20 mouse cellular contexts compared by ENCODE assay signal in the genomic region with DNA sequence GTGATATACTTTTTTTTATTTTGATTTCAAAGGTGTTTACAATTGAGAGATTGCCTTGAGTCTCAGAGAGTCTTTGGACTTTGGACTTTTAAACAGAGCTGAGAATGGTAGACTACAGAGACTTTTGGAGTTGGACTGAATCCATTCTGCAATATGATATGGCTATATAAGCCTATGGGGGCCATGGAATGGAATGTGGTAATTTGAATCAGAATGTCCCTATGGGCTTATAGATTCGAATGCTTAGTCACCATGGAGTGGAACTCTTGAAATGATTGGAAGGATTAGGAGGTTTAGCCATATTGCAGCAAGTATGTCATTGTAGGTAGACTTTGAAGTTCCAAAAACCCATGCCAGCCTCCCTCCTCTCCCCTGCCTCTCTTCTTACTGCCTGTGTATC. TPM values are rescaled to one million over a fixed set of nuclear protein-coding genes. Genes with fewer than 3 reads are reported as not detected.
A peak's percentile ranks its signal among the peaks of the same experiment; 100 is the strongest.
DNase-seq lines count a peak whose midpoint lies in the region; ATAC-seq and TF ChIP-seq lines count a peak whose summit lies in the region.
"Had no signal": no experiment of that assay in that cellular context is flagged by ENCODE, and none has a peak within 500 bp of the region (broad histone marks: within the 10 kb centered on the region; RNA-seq: fewer than 3 reads in every experiment).

No protein-coding gene starts in this region.

- no peaks in the 10 kb centered on the region for H3K9me3 ChIP-seq in embryonic facial prominence, embryonic 11.5 days (replicated peaks; ENCODE audit: control insufficient read depth, low read length)
- H3K9me3 ChIP-seq in embryonic facial prominence, embryonic 10.5 days = 0 out of 2 replicates have a peak, but pooled peaks cover 4% of the 10 kb centered on the region
- no peaks in the 10 kb centered on the region; the same call in 1 of the 2 replicates for H3K9me3 ChIP-seq in midbrain, embryonic 11.5 days (ENCODE audit: control insufficient read depth, low read length)
- peaks cover 5% of the 10 kb centered on the region for H3K9me3 ChIP-seq in midbrain, embryonic 10.5 days (replicated peaks)
- H3K9me3 ChIP-seq in limb, embryonic 14.5 days (ENCODE audit: control insufficient read depth, low read length) = no peaks in the 10 kb centered on the region
- 0 out of 2 replicates have a peak, but pooled peaks cover 4% of the 10 kb centered on the region for H3K9me3 ChIP-seq in forebrain, embryonic 10.5 days
- H3K9me3 ChIP-seq: embryonic facial prominence, embryonic 12.5 days; forebrain, embryonic 15.5 days; heart, embryonic 10.5 days; heart, embryonic 15.5 days had no signal

- H3K27me3 ChIP-seq in embryonic facial prominence, embryonic 11.5 days (ENCODE audit: control insufficient read depth, insufficient read depth, low read length) = no peaks in the 10 kb centered on the region
- no peaks in the 10 kb centered on the region for H3K27me3 ChIP-seq in embryonic facial prominence, embryonic 10.5 days (replicated peaks; ENCODE audit: low read depth, poor library complexity, severe bottlenecking)
- no peaks in the 10 kb centered on the region for H3K27me3 ChIP-seq in midbrain, embryonic 11.5 days (ENCODE audit: control insufficient read depth, insufficient read depth, low read length)
- H3K27me3 ChIP-seq in midbrain, embryonic 10.5 days (ENCODE audit: low read depth, poor library complexity, severe bottlenecking) = no peaks in the 10 kb centered on the region
- no peaks in the 10 kb centered on the region for H3K27me3 ChIP-seq in limb, embryonic 14.5 days (ENCODE audit: control insufficient read depth, insufficient read depth, low read length)
- no peaks in the 10 kb centered on the region for H3K27me3 ChIP-seq in forebrain, embryonic 10.5 days (ENCODE audit: poor library complexity, severe bottlenecking)
- H3K27me3 ChIP-seq: embryonic facial prominence, embryonic 12.5 days; forebrain, embryonic 15.5 days; heart, embryonic 15.5 days; Patski had no signal

- 50% methylated on average over 1 of the region's 1 CpGs for WGBS in embryonic facial prominence, embryonic 11.5 days
- WGBS in embryonic facial prominence, embryonic 10.5 days = 71% methylated on average over 1 of the region's 1 CpGs
- 52% methylated on average over 1 of the region's 1 CpGs for WGBS in midbrain, embryonic 11.5 days
- 64% methylated on average over 1 of the region's 1 CpGs for WGBS in midbrain, embryonic 10.5 days
- 34% methylated on average over 1 of the region's 1 CpGs for WGBS in limb, embryonic 14.5 days
- 70% methylated on average over 1 of the region's 1 CpGs for WGBS in forebrain, embryonic 10.5 days

- H3K36me3 ChIP-seq in embryonic facial prominence, embryonic 11.5 days (replicated peaks; ENCODE audit: control insufficient read depth, insufficient read depth, low read depth, low read length) = no peaks in the 10 kb centered on the region
- H3K36me3 ChIP-seq in embryonic facial prominence, embryonic 10.5 days (replicated peaks) = 0 out of 2 replicates have a peak, but pooled peaks cover 3% of the 10 kb centered on the region
- H3K36me3 ChIP-seq in midbrain, embryonic 11.5 days (ENCODE audit: control insufficient read depth, insufficient read depth, low read length) = no peaks in the 10 kb centered on the region
- no peaks in the 10 kb centered on the region for H3K36me3 ChIP-seq in midbrain, embryonic 10.5 days
- no peaks in the 10 kb centered on the region for H3K36me3 ChIP-seq in limb, embryonic 14.5 days (ENCODE audit: control insufficient read depth, insufficient read depth, low read length)
- 0 out of 2 replicates have a peak, but pooled peaks cover 2% of the 10 kb centered on the region for H3K36me3 ChIP-seq in forebrain, embryonic 10.5 days (replicated peaks)
- H3K36me3 ChIP-seq: embryonic facial prominence, embryonic 12.5 days; forebrain, embryonic 15.5 days; heart, embryonic 10.5 days; heart, embryonic 15.5 days had no signal

- H3K4me2 ChIP-seq in embryonic facial prominence, embryonic 11.5 days (ENCODE audit: low read depth, low read length) = no peak overlapping the region
- H3K4me2 ChIP-seq in midbrain, embryonic 11.5 days = no peak overlapping the region
- H3K4me2 ChIP-seq in limb, embryonic 14.5 days (replicated peaks; ENCODE audit: low read depth, low read length, severe bottlenecking) = no peak overlapping the region
- H3K4me2 ChIP-seq: embryonic facial prominence, embryonic 12.5 days; forebrain, embryonic 15.5 days; heart, embryonic 15.5 days; hindbrain, embryonic 14.5 days had no signal

- H3K9ac ChIP-seq in embryonic facial prominence, embryonic 11.5 days (replicated peaks; ENCODE audit: low read length) = no peak overlapping the region
- H3K9ac ChIP-seq in midbrain, embryonic 11.5 days (ENCODE audit: low read length) = no peak overlapping the region
- no peak overlapping the region for H3K9ac ChIP-seq in limb, embryonic 14.5 days (ENCODE audit: low read depth, low read length, severe bottlenecking)
- H3K9ac ChIP-seq: embryonic facial prominence, embryonic 12.5 days; forebrain, embryonic 15.5 days; heart, embryonic 15.5 days; hindbrain, embryonic 14.5 days had no signal

- DNase-seq in embryonic facial prominence, embryonic 11.5 days (ENCODE audit: low spot score) = peak; percentile 7
- no peak for DNase-seq in embryonic facial prominence, embryonic 10.5 days (ENCODE audit: low spot score)
- peak; percentile 79 for DNase-seq in midbrain, embryonic 11.5 days (ENCODE audit: low spot score, missing footprints)
- no peak for DNase-seq in midbrain, embryonic 10.5 days (ENCODE audit: low spot score)
- DNase-seq in limb, embryonic 14.5 days (ENCODE audit: low spot score) = peak; percentile 69
- no peak for DNase-seq in forebrain, embryonic 10.5 days (ENCODE audit: extremely low spot score, low spot score)
- no peak for DNase-seq in kidney, postnatal 25 days
- DNase-seq: adrenal gland, adult 2 months; adrenal gland, postnatal 25 days; gastrocnemius, postnatal 10 days; heart, adult 18-20 months; heart, postnatal 14 days had no signal

- ATAC-seq in embryonic facial prominence, embryonic 11.5 days (replicated peaks; ENCODE audit: insufficient number of reproducible peaks, low FRiP score, low TSS enrichment, low read depth) = no peak
- no peak for ATAC-seq in midbrain, embryonic 11.5 days (ENCODE audit: low FRiP score)
- peak; percentile 80 for ATAC-seq in limb, embryonic 14.5 days (ENCODE audit: low FRiP score, low read depth)
- ATAC-seq: activated CD4-positive, CD25-positive, alpha-beta regulatory T cell, adult 4 months; Patski had no signal

- H3K4me3 ChIP-seq in embryonic facial prominence, embryonic 11.5 days (ENCODE audit: low read depth, low read length) = no peak overlapping the region
- H3K4me3 ChIP-seq in embryonic facial prominence, embryonic 10.5 days = no peak overlapping the region
- no peak overlapping the region for H3K4me3 ChIP-seq in midbrain, embryonic 11.5 days (ENCODE audit: low read depth, low read length)
- no peak overlapping the region for H3K4me3 ChIP-seq in midbrain, embryonic 10.5 days
- H3K4me3 ChIP-seq in limb, embryonic 14.5 days (replicated peaks; ENCODE audit: low read length) = no peak overlapping the region
- no peak overlapping the region for H3K4me3 ChIP-seq in forebrain, embryonic 10.5 days
- H3K4me3 ChIP-seq: embryonic facial prominence, embryonic 12.5 days; erythroblast, embryonic 14.5 days; forebrain, embryonic 15.5 days; heart, embryonic 10.5 days; heart, embryonic 15.5 days had no signal

- H3K27ac ChIP-seq in embryonic facial prominence, embryonic 11.5 days (replicated peaks; ENCODE audit: low read depth, low read length) = no peak overlapping the region
- no peak overlapping the region for H3K27ac ChIP-seq in embryonic facial prominence, embryonic 10.5 days (replicated peaks)
- no peak overlapping the region for H3K27ac ChIP-seq in midbrain, embryonic 11.5 days (ENCODE audit: low read depth, low read length)
- H3K27ac ChIP-seq in midbrain, embryonic 10.5 days (replicated peaks) = no peak overlapping the region
- peak overlapping the region; percentile 26; the same call in 1 of the 2 replicates for H3K27ac ChIP-seq in limb, embryonic 14.5 days (replicated peaks; ENCODE audit: low read depth, low read length)
- no peak overlapping the region for H3K27ac ChIP-seq in forebrain, embryonic 10.5 days
- H3K27ac ChIP-seq: embryonic facial prominence, embryonic 12.5 days; forebrain, embryonic 15.5 days; heart, embryonic 10.5 days; heart, embryonic 15.5 days; hindbrain, embryonic 14.5 days had no signal

- TF ChIP-seq POLR2A in limb, embryonic 14.5 days (IDR thresholded peaks at IDR 0.05; ENCODE audit: borderline replicate concordance, extremely low read depth, insufficient read depth, insufficient read length) = no peak

- H3K4me1 ChIP-seq in embryonic facial prominence, embryonic 11.5 days (ENCODE audit: control insufficient read depth, insufficient read depth, low read length) = no peaks in the 10 kb centered on the region
- H3K4me1 ChIP-seq in embryonic facial prominence, embryonic 10.5 days = peaks cover 7% of the 10 kb centered on the region
- H3K4me1 ChIP-seq in midbrain, embryonic 11.5 days (ENCODE audit: control insufficient read depth, insufficient read depth, low read length) = no peaks in the 10 kb centered on the region
- H3K4me1 ChIP-seq in midbrain, embryonic 10.5 days = peaks cover 26% of the 10 kb centered on the region
- H3K4me1 ChIP-seq in limb, embryonic 14.5 days (ENCODE audit: control insufficient read depth, insufficient read depth, low read length) = peaks cover 9% of the 10 kb centered on the region; the same call in 1 of the 2 replicates
- H3K4me1 ChIP-seq in forebrain, embryonic 10.5 days = peaks cover 39% of the 10 kb centered on the region
- H3K4me1 ChIP-seq: forebrain, embryonic 15.5 days; heart, embryonic 10.5 days had no signal

RNA-seq across cellular contexts. Expression of gene Thbs1, which starts 56.5 kb away (rescaled TPM):
- 49.7 and 50.7 TPM in 2 replicates for polyA plus RNA-seq in embryonic facial prominence, embryonic 11.5 days (2014; fragmentation: Nextera tagmentation; extraction: Ambion mirVana)
- 31.1 and 35.4 TPM in 2 replicates for polyA plus RNA-seq in embryonic facial prominence, embryonic 10.5 days (2016; fragmentation: Nextera tagmentation; extraction: Ambion mirVana)
- 37.4 and 42.0 TPM in 2 replicates for polyA plus RNA-seq in midbrain, embryonic 11.5 days (2014; fragmentation: Nextera tagmentation; extraction: Ambion mirVana)
- polyA plus RNA-seq in midbrain, embryonic 10.5 days (2016; fragmentation: Nextera tagmentation; extraction: Ambion mirVana) = 25.4 and 35.4 TPM in 2 replicates
- polyA plus RNA-seq in limb, embryonic 14.5 days (2012; rRNA removed) = 86.2 and 103 TPM in 2 replicates
- 99.4 and 108 TPM in 2 replicates for polyA plus RNA-seq in limb, embryonic 14.5 days (2014; fragmentation: Nextera tagmentation; extraction: Ambion mirVana)
- polyA plus RNA-seq in forebrain, embryonic 10.5 days (2016; fragmentation: Nextera tagmentation; extraction: Ambion mirVana) = 40.0 and 40.9 TPM in 2 replicates
- polyA plus RNA-seq: activated CD4-positive, CD25-positive, alpha-beta regulatory T cell, adult 4 months had no signal

Comparison
In these comparisons a context has a peak if more than half of its experiments do, and no peak if none do; other contexts are left out.
1. DNase-seq: peak in embryonic facial prominence, embryonic 11.5 days (single experiment), midbrain, embryonic 11.5 days (single experiment) and limb, embryonic 14.5 days (single experiment); none in embryonic facial prominence, embryonic 10.5 days (single experiment), midbrain, embryonic 10.5 days (single experiment), forebrain, embryonic 10.5 days (single experiment) and kidney, postnatal 25 days (0 of 2).